Mouse (Mus musculus) heart, embryonic 13.5 days (tissue): ENCODE data around the gene Agbl4. TPM values are rescaled to one million over a fixed set of nuclear protein-coding genes. Genes with fewer than 3 reads are reported as not detected.

Source experiments
- ATAC-seq: fragments of 200-750 bp; cut with Nextera tagmentation; 2 replicates; pipeline ENCODE4 v1.8.0; 2017; ENCODE audit warnings: moderate TSS enrichment; ENCODE audit not compliant: insufficient number of reproducible peaks, low FRiP score, low TSS enrichment; ENCODE audit errors: extremely low read depth
- H3K27ac ChIP-seq: fragments of 300-500 bp; sonication (generic); replicated peaks from 2 replicates; pipeline ENCODE4 v1.5.1; 2015; ENCODE audit warnings: moderate library complexity, mild to moderate bottlenecking, inconsistent platforms
- H3K27me3 ChIP-seq: fragments of 300-500 bp; sonication (generic); replicated peaks from 2 replicates; pipeline ENCODE4 v1.6.1; 2015; ENCODE audit warnings: mild to moderate bottlenecking, inconsistent platforms
- H3K36me3 ChIP-seq: fragments of 300-500 bp; sonication (generic); 2 replicates; pipeline ENCODE4 v1.6.1; 2015; ENCODE audit warnings: mild to moderate bottlenecking, inconsistent platforms
- H3K4me1 ChIP-seq: fragments of 300-500 bp; sonication (generic); 2 replicates; pipeline ENCODE4 v1.6.1; 2015; ENCODE audit warnings: inconsistent platforms
- H3K4me2 ChIP-seq: fragments of 300-500 bp; sonication (generic); 2 replicates; pipeline ENCODE4 v1.6.1; 2015; ENCODE audit warnings: inconsistent platforms, mild to moderate bottlenecking, moderate library complexity
- H3K4me3 ChIP-seq: fragments of 300-500 bp; sonication (generic); 2 replicates; pipeline ENCODE4 v1.5.1; 2015; ENCODE audit warnings: moderate library complexity, mild to moderate bottlenecking, inconsistent platforms
- H3K9ac ChIP-seq: fragments of 300-500 bp; sonication (generic); 2 replicates; pipeline ENCODE4 v1.6.1; 2015; ENCODE audit warnings: inconsistent platforms, mild to moderate bottlenecking, moderate library complexity
- H3K9me3 ChIP-seq: fragments of 300-500 bp; sonication (generic); 2 replicates; pipeline ENCODE4 v1.6.1; 2016; ENCODE audit warnings: inconsistent platforms
- WGBS: fragments of 180-500 bp; shearing (Covaris S2); methylation state at CpG from one replicate; pipeline ENCODE4 v1.1.7; 2015; ENCODE audit warnings: mixed read lengths; 5-methylcytosine and 5-hydroxymethylcytosine counted together
- polyA plus RNA-seq: library from polyadenylated mRNA; unstranded; fragments of >200 nt; fragmentation: Nextera tagmentation; extraction: Ambion mirVana; gene quantifications from 2 replicates; pipeline ENCODE4 v1.2.1, GENCODE M21; 2015

The Agbl4 gene
- polyA plus RNA-seq, 1 experiment from 2014 or later, result 0.94 TPM

DNA sequence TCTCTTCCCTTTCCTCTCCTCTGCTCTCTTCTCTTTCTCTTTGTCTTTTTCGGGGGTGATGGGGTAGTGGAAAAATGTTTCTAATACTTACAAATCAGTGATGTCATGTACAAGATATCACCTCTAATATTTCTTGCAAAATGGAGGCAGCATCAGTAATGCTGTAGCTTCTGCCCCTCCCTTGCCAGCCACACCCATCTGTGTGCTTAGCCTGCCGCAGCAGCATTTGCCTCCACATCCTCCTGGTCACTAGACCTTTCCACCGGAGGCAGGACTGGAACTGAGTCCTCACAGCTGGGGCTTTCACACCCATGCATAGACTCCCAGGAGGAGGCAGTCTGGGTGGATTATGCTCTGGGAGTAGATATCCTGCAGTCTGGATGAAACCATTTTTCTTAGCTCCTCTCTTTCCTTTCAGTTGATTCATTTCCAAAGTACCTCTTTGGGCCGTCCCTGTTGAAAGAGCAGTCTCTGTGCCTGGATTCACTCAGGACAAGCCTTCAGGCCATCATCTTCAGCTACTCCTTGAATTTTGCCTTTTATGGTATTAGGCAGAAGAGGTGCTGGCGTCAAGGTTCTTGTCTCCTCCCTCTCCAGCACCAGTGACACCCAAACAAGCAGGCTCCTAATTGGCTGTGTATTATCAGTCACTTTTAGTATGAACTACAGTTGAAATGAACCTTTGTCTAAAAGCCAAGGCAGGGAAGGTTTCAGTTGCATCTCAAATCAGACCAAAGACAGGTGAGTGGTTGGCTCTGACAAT lies 1105.7 kb downstream of the Agbl4 start:
- no peak for ATAC-seq
- no peak overlapping the region for H3K27ac ChIP-seq

DNA sequence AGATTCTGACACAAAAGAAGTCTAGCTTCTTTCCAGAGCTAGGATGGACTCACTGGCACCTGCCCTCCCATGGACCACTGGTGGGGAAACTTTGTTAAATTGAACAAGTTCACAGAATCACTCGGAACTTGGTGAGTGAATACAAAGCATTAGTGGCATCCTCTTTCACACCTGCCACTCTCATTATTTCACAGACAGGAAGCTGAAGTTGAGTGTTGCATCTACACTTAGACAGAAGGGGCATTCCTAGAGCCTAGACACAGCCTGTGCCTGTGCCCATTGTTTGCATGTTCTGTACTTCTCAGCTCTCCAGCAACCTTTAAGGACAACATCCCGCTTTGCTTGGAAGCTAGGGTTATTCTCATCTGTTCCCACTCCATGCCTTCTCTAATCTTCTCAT lies 1107.5 kb downstream of the Agbl4 start:
- Histone ChIP-seq H3K27ac (no peak overlapping the region), H3K4me2 (no peak overlapping the region), H3K9me3 (no peaks in the 10 kb centered on the region), H3K4me1 (no peaks in the 10 kb centered on the region), H3K4me3 (no peak overlapping the region), H3K9ac (no peak overlapping the region), H3K27me3 (no peaks in the 10 kb centered on the region), H3K36me3 (no peaks in the 10 kb centered on the region)
- ATAC-seq, result no peak
- 76% methylated on average over 2 of the region's 2 CpGs for WGBS

More for the DNA sequence above, 1105.7 kb downstream of the Agbl4 start:
- Histone ChIP-seq H3K36me3 (no peaks in the 10 kb centered on the region), H3K27me3 (no peaks in the 10 kb centered on the region), H3K4me3 (no peak overlapping the region), H3K4me1 (no peaks in the 10 kb centered on the region), H3K9me3 (no peaks in the 10 kb centered on the region), H3K4me2 (no peak overlapping the region), H3K9ac (no peak overlapping the region)
- 43% methylated on average over 5 of the region's 5 CpGs for WGBS

DNA sequence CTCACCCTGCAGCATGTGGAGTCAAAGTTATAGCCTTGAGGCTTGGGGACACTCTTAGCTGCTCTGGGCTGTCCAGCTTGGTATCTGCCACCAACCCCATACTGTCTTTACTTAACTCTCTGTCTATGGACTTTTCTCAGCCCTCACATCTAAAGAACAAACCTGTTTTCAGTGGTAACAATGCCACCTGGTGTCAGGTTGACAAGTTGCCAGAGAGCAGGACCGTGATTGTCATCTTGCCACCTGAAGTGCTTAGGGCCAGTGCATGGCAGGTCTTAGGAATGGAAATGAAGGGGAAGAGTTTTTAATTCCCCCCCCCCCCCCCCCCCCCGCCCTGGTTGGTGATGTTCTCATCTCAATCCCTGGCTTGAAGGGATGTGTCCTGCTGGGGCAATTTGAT lies 1112.7 kb downstream of the Agbl4 start:
- H3K27me3 ChIP-seq, result no peaks in the 10 kb centered on the region
- no peak for ATAC-seq

DNA sequence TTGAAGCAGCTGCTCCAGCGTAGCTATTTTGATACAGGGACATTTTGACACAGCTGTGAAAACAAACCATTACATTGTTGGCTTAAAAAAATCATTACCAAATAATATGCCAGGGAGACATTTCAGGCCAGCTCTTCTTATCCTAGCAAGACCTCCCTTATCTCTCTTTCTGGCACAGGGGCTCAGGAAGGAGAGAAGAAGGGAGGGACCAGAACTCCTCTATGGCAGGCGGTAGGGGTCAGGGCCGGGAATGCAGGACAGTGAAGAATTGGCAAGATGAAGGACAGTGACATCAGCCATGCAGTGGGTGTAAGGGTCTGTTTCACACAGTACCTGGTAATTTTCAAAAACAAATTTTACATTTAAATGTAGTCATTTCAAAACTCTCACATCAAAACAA lies 1116.5 kb downstream of the Agbl4 start:
- H3K27ac ChIP-seq, result no peak overlapping the region
- H3K4me3 ChIP-seq, result no peak overlapping the region
- H3K9me3 ChIP-seq, result no peaks in the 10 kb centered on the region
- no peak overlapping the region for H3K9ac ChIP-seq
- H3K36me3 ChIP-seq, result no peaks in the 10 kb centered on the region
- H3K4me1 ChIP-seq, result peaks cover 29% of the 10 kb centered on the region
- H3K27me3 ChIP-seq, result no peaks in the 10 kb centered on the region
- ATAC-seq, result no peak
- 23% methylated on average over 3 of the region's 3 CpGs for WGBS
- no peak overlapping the region for H3K4me2 ChIP-seq

More for the DNA sequence above, 1112.7 kb downstream of the Agbl4 start:
- Histone ChIP-seq H3K9me3 (no peaks in the 10 kb centered on the region), H3K4me1 (peaks cover 20% of the 10 kb centered on the region), H3K4me2 (no peak overlapping the region), H3K9ac (no peak overlapping the region), H3K27ac (no peak overlapping the region), H3K36me3 (no peaks in the 10 kb centered on the region), H3K4me3 (no peak overlapping the region)
- WGBS, result 8% methylated on average over 2 of the region's 2 CpGs

DNA sequence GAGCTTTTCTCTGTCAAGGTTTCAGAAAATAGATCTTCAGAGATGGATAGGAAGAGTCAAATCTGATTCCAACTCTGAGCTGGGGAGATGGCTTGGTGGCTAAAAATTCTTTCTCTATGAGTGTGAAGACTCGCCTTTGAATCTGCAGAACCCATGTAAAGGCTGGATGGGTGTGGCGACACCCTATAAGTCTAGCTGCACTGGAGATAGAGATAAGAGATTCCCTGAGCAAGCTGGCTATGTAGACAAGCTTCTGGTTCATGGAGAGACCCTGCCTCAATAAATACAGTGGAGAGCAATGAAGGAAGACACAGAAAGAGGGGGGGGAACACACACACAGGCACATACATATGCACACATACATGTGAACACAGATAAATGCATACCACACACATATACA lies 1118.7 kb downstream of the Agbl4 start:
- no peak overlapping the region for H3K4me2 ChIP-seq
- H3K27ac ChIP-seq, result no peak overlapping the region
- H3K4me3 ChIP-seq, result no peak overlapping the region
- no peaks in the 10 kb centered on the region for H3K27me3 ChIP-seq
- no peak for ATAC-seq
- H3K9me3 ChIP-seq, result no peaks in the 10 kb centered on the region
- no peaks in the 10 kb centered on the region for H3K36me3 ChIP-seq
- peaks cover 29% of the 10 kb centered on the region for H3K4me1 ChIP-seq
- 74% methylated on average over 2 of the region's 2 CpGs for WGBS
- no peak overlapping the region for H3K9ac ChIP-seq

DNA sequence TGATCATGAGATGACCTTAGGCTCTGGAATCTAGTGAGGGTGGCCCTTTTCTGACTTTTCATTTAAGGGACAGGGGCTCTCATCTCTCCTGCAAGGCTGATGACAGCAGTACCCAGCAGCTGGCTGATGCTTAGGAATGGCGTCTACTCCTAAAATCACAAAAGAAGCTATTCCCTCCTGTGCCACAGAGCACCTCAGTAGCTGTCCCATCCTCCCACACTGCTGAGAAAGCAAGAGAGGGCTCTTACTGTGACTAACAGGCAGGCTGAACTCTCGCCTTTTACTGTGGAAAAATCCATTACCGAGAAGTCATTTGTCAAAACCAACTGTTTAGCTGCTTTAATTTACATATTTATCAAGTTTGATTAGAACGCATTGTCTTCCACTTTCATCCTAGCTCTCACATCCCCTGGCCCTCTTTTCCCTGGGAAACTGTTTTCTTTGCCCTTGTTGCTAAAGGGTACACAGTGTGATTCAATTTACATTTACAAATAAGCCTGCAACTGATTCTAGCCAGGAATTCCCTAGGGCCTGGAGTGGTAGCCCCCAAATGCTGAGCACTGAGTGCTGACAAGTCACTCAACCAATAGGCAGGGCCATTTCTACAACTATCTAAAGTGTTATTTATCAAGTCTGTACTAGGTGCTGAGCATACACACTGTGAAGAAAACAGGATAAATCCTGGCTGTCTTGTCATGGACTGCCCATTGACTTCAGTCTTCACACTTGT lies 1119.8 kb downstream of the Agbl4 start:
- Histone ChIP-seq H3K27me3 (no peaks in the 10 kb centered on the region), H3K9ac (no peak overlapping the region), H3K4me3 (no peak overlapping the region), H3K4me1 (peaks cover 29% of the 10 kb centered on the region), H3K27ac (no peak overlapping the region), H3K4me2 (no peak overlapping the region), H3K36me3 (no peaks in the 10 kb centered on the region), H3K9me3 (no peaks in the 10 kb centered on the region)
- WGBS, result 24% methylated on average over 4 of the region's 4 CpGs
- no peak for ATAC-seq

DNA sequence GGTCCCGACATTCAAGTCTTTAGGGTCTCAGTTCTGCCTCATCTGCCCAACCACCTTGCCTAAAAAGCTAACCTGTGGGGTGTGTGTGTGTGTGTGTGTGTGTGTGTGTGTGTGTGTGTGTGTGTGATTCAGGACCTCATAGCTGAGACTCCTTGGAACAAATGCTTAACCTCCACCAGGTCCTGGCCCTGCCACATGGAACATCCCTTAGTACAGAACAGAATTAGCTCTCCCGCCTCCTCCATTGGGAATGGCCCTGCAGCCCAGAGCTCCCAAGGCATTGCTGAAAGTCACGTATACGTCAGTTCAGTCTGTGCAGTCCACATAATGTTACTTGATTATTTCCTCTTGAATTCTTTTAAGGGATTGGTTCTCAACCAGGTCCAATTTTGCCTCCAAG lies 1120.7 kb downstream of the Agbl4 start:
- H3K36me3 ChIP-seq, result no peaks in the 10 kb centered on the region
- H3K4me1 ChIP-seq, result peaks cover 29% of the 10 kb centered on the region
- WGBS, result 84% methylated on average over 4 of the region's 4 CpGs
- ATAC-seq, result no peak
- H3K4me3 ChIP-seq, result no peak overlapping the region
- no peaks in the 10 kb centered on the region for H3K27me3 ChIP-seq
- H3K4me2 ChIP-seq, result no peak overlapping the region
- no peak overlapping the region for H3K9ac ChIP-seq
- H3K9me3 ChIP-seq, result no peaks in the 10 kb centered on the region
- no peak overlapping the region for H3K27ac ChIP-seq

DNA sequence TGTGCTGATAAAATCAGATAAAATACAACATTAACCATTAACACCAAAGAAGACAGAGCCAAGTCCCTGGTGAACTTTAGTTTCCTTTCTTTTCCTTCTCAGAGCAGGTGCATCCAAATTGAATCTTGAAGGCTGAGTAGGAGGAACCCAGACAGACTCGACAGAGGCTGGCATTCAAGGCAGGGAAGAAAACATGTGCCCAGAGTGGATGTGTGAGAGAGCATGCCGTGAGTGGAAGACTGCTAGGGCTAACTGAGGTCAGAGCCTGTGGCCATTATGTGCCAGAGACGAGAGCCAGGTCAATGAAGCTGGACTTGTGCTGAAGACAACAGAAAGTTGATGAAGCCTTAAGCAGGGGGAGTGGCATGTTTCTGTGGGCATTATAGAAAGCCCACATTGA lies 1121.8 kb downstream of the Agbl4 start:
- no peak overlapping the region for H3K4me3 ChIP-seq
- no peaks in the 10 kb centered on the region for H3K9me3 ChIP-seq
- H3K36me3 ChIP-seq, result no peaks in the 10 kb centered on the region
- WGBS, result 59% methylated on average over 3 of the region's 3 CpGs
- H3K27ac ChIP-seq, result no peak overlapping the region
- H3K4me2 ChIP-seq, result no peak overlapping the region
- peaks cover 18% of the 10 kb centered on the region for H3K4me1 ChIP-seq
- H3K9ac ChIP-seq, result no peak overlapping the region
- H3K27me3 ChIP-seq, result no peaks in the 10 kb centered on the region
- no peak for ATAC-seq

DNA sequence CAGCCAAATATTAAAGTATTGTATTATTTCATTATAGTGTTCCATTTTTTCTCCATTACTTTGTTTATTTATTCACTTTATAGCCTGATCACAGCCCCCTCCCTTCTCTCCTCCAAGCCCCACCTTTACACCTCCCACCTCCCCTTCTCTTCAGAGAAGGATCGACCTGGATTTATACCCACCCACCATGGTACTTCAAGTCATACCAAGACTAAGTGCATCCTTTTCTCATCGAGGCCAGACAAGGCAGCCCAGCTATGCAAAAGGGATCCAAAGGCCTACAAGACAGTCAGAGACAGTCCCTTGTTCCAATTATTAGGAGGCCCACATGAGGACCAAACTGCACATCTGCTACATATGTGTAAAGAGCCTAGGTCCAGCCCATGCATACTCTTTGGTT lies 1122.5 kb downstream of the Agbl4 start:
- Histone ChIP-seq H3K4me2 (no peak overlapping the region), H3K9ac (no peak overlapping the region), H3K4me3 (no peak overlapping the region), H3K4me1 (peaks cover 11% of the 10 kb centered on the region), H3K27ac (no peak overlapping the region), H3K36me3 (no peaks in the 10 kb centered on the region), H3K27me3 (no peaks in the 10 kb centered on the region), H3K9me3 (no peaks in the 10 kb centered on the region)
- no peak for ATAC-seq
- 69% methylated on average over 2 of the region's 2 CpGs for WGBS

DNA sequence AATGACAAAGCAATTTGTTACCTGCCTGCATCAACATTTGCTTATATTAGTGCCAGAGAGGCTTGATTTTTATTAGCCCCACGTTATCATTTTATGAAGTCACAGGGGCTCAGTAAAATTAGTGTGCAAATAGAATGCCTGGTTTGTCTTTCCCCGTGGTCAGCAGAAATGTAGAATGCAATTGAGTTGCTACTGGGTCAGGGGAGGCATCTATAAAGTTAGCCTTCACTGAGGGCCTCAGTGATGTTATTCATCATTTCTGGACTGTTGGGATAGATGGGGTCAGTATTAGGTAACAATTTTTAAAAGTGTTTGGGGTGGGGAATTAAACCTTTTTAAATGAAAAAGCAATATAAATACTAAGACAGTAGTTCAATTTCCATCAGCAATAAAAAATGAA lies 1125.5 kb downstream of the Agbl4 start:
- no peak overlapping the region for H3K27ac ChIP-seq
- H3K27me3 ChIP-seq, result no peaks in the 10 kb centered on the region
- no peak overlapping the region for H3K9ac ChIP-seq
- H3K36me3 ChIP-seq, result no peaks in the 10 kb centered on the region
- 61% methylated on average over 2 of the region's 2 CpGs for WGBS
- H3K4me1 ChIP-seq, result no peaks in the 10 kb centered on the region
- no peak for ATAC-seq
- H3K9me3 ChIP-seq, result no peaks in the 10 kb centered on the region
- no peak overlapping the region for H3K4me2 ChIP-seq
- H3K4me3 ChIP-seq, result no peak overlapping the region

DNA sequence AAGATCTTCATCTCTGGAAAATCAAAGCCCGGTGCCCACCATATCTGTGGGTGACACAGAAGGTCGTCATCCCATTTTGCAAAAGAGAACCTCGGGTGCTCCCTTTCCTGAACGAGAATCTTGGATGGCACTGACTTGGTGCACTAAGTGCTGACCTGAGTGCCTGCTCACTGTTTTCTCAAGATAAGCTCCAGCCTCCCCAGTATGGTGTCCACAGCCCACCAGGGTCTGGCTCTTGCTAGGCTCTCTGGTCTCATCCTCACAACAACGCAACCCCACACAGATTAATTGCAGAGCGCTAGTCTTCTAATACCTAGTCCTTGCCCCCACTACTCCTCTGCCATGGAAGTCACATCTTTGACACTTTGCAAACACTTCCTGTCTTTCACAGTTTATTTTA lies 1131.5 kb downstream of the Agbl4 start:
- Histone ChIP-seq H3K4me1 (peaks cover 23% of the 10 kb centered on the region), H3K36me3 (no peaks in the 10 kb centered on the region), H3K9me3 (no peaks in the 10 kb centered on the region), H3K27ac (no peak overlapping the region; the same call in 1 of the 2 replicates), H3K27me3 (no peaks in the 10 kb centered on the region), H3K9ac (no peak overlapping the region), H3K4me3 (no peak overlapping the region), H3K4me2 (no peak overlapping the region)
- WGBS, result 68% methylated on average over 6 of the region's 6 CpGs
- ATAC-seq, result no peak

DNA sequence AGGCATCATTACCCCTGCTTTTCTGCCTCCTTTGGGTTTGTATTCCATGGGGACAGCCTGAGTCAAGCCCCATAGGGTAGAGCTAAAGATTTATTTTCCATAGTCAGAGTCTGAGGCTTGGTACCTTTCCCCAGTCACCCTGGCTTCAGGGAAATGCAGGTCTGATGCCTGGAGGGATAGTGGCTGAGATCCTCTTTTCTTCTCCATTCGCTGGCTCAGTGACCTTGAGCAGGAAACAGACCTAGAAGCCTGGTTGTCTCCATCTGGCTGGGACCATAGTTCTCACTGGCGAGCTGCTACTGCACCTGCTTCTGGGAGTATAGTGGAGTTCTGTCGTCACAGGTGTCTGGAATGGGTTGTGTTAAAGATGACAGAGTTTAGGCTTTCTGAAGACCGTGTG lies 1132.5 kb downstream of the Agbl4 start:
- 82% methylated on average over 4 of the region's 4 CpGs for WGBS

More for the DNA sequence above, 1132.5 kb downstream of the Agbl4 start:
- Histone ChIP-seq H3K9me3 (no peaks in the 10 kb centered on the region), H3K36me3 (no peaks in the 10 kb centered on the region), H3K27ac (no peak overlapping the region), H3K4me1 (peaks cover 23% of the 10 kb centered on the region), H3K27me3 (no peaks in the 10 kb centered on the region), H3K9ac (no peak overlapping the region), H3K4me3 (no peak overlapping the region), H3K4me2 (no peak overlapping the region)
- ATAC-seq, result no peak
